Mouse (Mus musculus) CH12.LX (cell line): Measurements from ENCODE around the gene Sarnp. TPM values are rescaled to one million over a fixed set of nuclear protein-coding genes. Genes with fewer than 3 reads are reported as not detected.

Experiments
- DNase-seq: peaks from one replicate; pipeline ENCODE4 v3.0.0-alpha.2; 2013; ENCODE audit errors: extremely low read depth
- H3K27ac ChIP-seq: 2 replicates; pipeline ENCODE4 v1.5.1; 2012; ENCODE audit warnings: low read depth, mild to moderate bottlenecking, control low read depth, moderate library complexity; ENCODE audit not compliant: insufficient read depth
- H3K27me3 ChIP-seq: replicated peaks from 2 replicates; pipeline ENCODE3; 2012; ENCODE audit warnings: inconsistent platforms
- H3K36me3 ChIP-seq, 2 experiments: replicated peaks in 1 of 2; 2 replicates each; pipeline versions ENCODE3 to v1.6.1; 2012; ENCODE audit warnings: inconsistent platforms in 1 of 2, low read length in 1 of 2, mild to moderate bottlenecking in 1 of 2, mixed read lengths in 1 of 2, moderate library complexity in 1 of 2; ENCODE audit not compliant: control insufficient read depth in 1 of 2, insufficient read depth in 1 of 2
- H3K4me1 ChIP-seq, 2 experiments: 2 replicates each; pipeline ENCODE4 v1.6.1; 2012; ENCODE audit warnings: inconsistent platforms in 1 of 2, moderate library complexity in 1 of 2; ENCODE audit not compliant: insufficient read depth in 2 of 2, control insufficient read depth in 1 of 2
- H3K4me2 ChIP-seq: 2 replicates; pipeline ENCODE4 v1.6.1; 2012; ENCODE audit warnings: low read depth, mild to moderate bottlenecking, control low read depth; ENCODE audit not compliant: poor library complexity, insufficient read depth, severe bottlenecking
- H3K4me3 ChIP-seq, 3 experiments: fragments of 150-350 bp in 1 of 3; sonication (generic) in 1 of 3; replicated peaks in 1 of 3; 2 replicates each; pipeline versions ENCODE3 to v1.5.1; 2011 to 2012; ENCODE audit warnings: low read depth in 2 of 3, low read length in 2 of 3, mild to moderate bottlenecking in 2 of 3, moderate library complexity in 2 of 3, control low read depth in 1 of 3, improper control_type of control experiment in 1 of 3, inconsistent platforms in 1 of 3, mixed read lengths in 1 of 3; ENCODE audit not compliant: poor library complexity in 1 of 3
- H3K79me2 ChIP-seq: replicated peaks from 2 replicates; pipeline ENCODE4 v1.6.1; 2012; ENCODE audit warnings: mild to moderate bottlenecking, moderate library complexity; ENCODE audit not compliant: control insufficient read depth, poor library complexity, insufficient read depth, severe bottlenecking; ENCODE audit errors: extremely low read depth
- H3K9ac ChIP-seq: 2 replicates; pipeline ENCODE4 v1.6.1; 2012; ENCODE audit warnings: low read depth, mild to moderate bottlenecking, control low read depth, moderate library complexity; ENCODE audit not compliant: insufficient read depth
- H3K9me3 ChIP-seq: replicated peaks from 2 replicates; pipeline ENCODE3; 2012; ENCODE audit warnings: low read length, inconsistent platforms, mixed read lengths
- CHD2 ChIP-seq: IDR thresholded peaks from 2 replicates; pipeline ENCODE4 v1.6.1; 2011; ENCODE audit warnings: low read length, improper control_type of control experiment
- ELF1 ChIP-seq: IDR thresholded peaks from 2 replicates; pipeline ENCODE4 v1.6.1; 2014; ENCODE audit warnings: low read depth, mild to moderate bottlenecking, inconsistent platforms, low read length, improper control_type of control experiment
- EP300 ChIP-seq: IDR thresholded peaks from 2 replicates; pipeline ENCODE4 v1.6.1; 2011; ENCODE audit warnings: low read length, improper control_type of control experiment
- GABPA ChIP-seq: IDR thresholded peaks from 2 replicates; pipeline ENCODE4 v1.6.1; 2012; ENCODE audit warnings: low read depth, low read length, improper control_type of control experiment, inconsistent platforms; ENCODE audit not compliant: insufficient replicate concordance
- HCFC1 ChIP-seq: IDR thresholded peaks from 2 replicates; pipeline ENCODE4 v1.6.1; 2012; ENCODE audit warnings: low read depth, mild to moderate bottlenecking, inconsistent platforms, low read length, improper control_type of control experiment
- JUN ChIP-seq: IDR thresholded peaks from 2 replicates; pipeline ENCODE4 v1.6.1; 2011; ENCODE audit warnings: low read depth, mild to moderate bottlenecking, low read length, improper control_type of control experiment, moderate library complexity; ENCODE audit not compliant: insufficient read depth
- JUND ChIP-seq: conservative IDR thresholded peaks from 2 replicates; pipeline ENCODE4 v1.6.1; 2011; ENCODE audit warnings: low read depth, low read length, improper control_type of control experiment
- KAT2A ChIP-seq: IDR thresholded peaks from 2 replicates; pipeline ENCODE4 v1.6.1; 2012; ENCODE audit warnings: low read length, improper control_type of control experiment, inconsistent platforms; ENCODE audit not compliant: insufficient replicate concordance
- MAFK ChIP-seq: IDR thresholded peaks from 2 replicates; pipeline ENCODE4 v1.6.1; 2011; ENCODE audit warnings: low read length, improper control_type of control experiment; ENCODE audit not compliant: insufficient replicate concordance
- MAX ChIP-seq: IDR thresholded peaks from 2 replicates; pipeline ENCODE4 v1.6.1; 2011; ENCODE audit warnings: low read length, improper control_type of control experiment
- MEF2A ChIP-seq: IDR thresholded peaks from 2 replicates; pipeline ENCODE4 v1.6.1; 2014; ENCODE audit warnings: low read depth, mild to moderate bottlenecking, inconsistent platforms, low read length, improper control_type of control experiment, borderline replicate concordance
- MXI1 ChIP-seq: IDR thresholded peaks from 2 replicates; pipeline ENCODE4 v1.6.1; 2011; ENCODE audit warnings: mild to moderate bottlenecking, low read depth, low read length, improper control_type of control experiment
- NELFE ChIP-seq: IDR thresholded peaks from 2 replicates; pipeline ENCODE4 v1.6.1; 2011; ENCODE audit warnings: low read depth, low read length, improper control_type of control experiment
- NRF1 ChIP-seq: IDR thresholded peaks from 2 replicates; pipeline ENCODE4 v1.6.1; 2014; ENCODE audit warnings: low read depth, mild to moderate bottlenecking, inconsistent platforms, low read length, improper control_type of control experiment, moderate library complexity
- POLR2AphosphoS2 ChIP-seq: IDR thresholded peaks from 2 replicates; pipeline ENCODE4 v1.6.1; 2011; ENCODE audit warnings: low read depth, low read length, improper control_type of control experiment
- RAD21 ChIP-seq: IDR thresholded peaks from 2 replicates; pipeline ENCODE4 v1.6.1; 2011; ENCODE audit warnings: low read depth, mild to moderate bottlenecking, low read length, improper control_type of control experiment, moderate library complexity
- RCOR1 ChIP-seq: conservative IDR thresholded peaks from 2 replicates; pipeline ENCODE4 v1.6.1; 2012; ENCODE audit warnings: low read depth, mild to moderate bottlenecking, inconsistent platforms, low read length, improper control_type of control experiment
- SIN3A ChIP-seq: IDR thresholded peaks from 2 replicates; pipeline ENCODE4 v1.6.1; 2012; ENCODE audit warnings: low read length, improper control_type of control experiment, inconsistent platforms
- TBP ChIP-seq: conservative IDR thresholded peaks from 2 replicates; pipeline ENCODE4 v1.6.1; 2011; ENCODE audit warnings: low read depth, low read length, improper control_type of control experiment
- USF1 ChIP-seq: IDR thresholded peaks from 2 replicates; pipeline ENCODE4 v1.6.1; 2014; ENCODE audit warnings: low read depth, mild to moderate bottlenecking, inconsistent platforms, low read length, improper control_type of control experiment
- ZC3H11A ChIP-seq: IDR thresholded peaks from 2 replicates; pipeline ENCODE4 v1.6.1; 2012; ENCODE audit warnings: low read depth, mild to moderate bottlenecking, inconsistent platforms, low read length, improper control_type of control experiment
- ZKSCAN1 ChIP-seq: IDR thresholded peaks from 2 replicates; pipeline ENCODE4 v1.6.1; 2012; ENCODE audit warnings: low read depth, inconsistent platforms, low read length, improper control_type of control experiment, borderline replicate concordance
- ZMIZ1 ChIP-seq: IDR thresholded peaks from 2 replicates; pipeline ENCODE4 v1.6.1; 2012; ENCODE audit warnings: low read depth, mild to moderate bottlenecking, inconsistent platforms, low read length, improper control_type of control experiment
- ZNF384 ChIP-seq: IDR thresholded peaks from 2 replicates; pipeline ENCODE4 v1.6.1; 2012; ENCODE audit warnings: low read depth, low read length, improper control_type of control experiment, inconsistent platforms
- dilution Hi-C: fragments of 300-500 bp; cut with MboI; formaldehyde crosslinking; loops from 2 replicates; pipeline ENCODE4 v1.14.3; 2020; ENCODE audit warnings: low sequenced_read_pairs; ENCODE audit not compliant: extremely low pct_unique_long_range_greater_than_20kb, extremely low pct_ligation_motif_present
- in situ Hi-C: fragments of 300-500 bp; cut with MboI; formaldehyde crosslinking; loops from 3 replicates; pipeline ENCODE4 v1.14.3; 2019; ENCODE audit warnings: low sequenced_read_pairs, low pct_ligation_motif_present, low pct_unique_long_range_greater_than_20kb, mixed read lengths
- polyA plus RNA-seq: library from polyadenylated mRNA; unstranded; fragments of >175 nt; gene quantifications from 2 replicates; pipeline ENCODE4 v1.2.1, GENCODE M21; 2012; ENCODE audit warnings: low read depth; ENCODE audit not compliant: insufficient read length
- total RNA-seq, 2 experiments: library from RNA; depleted of rRNA; stranded (reverse); fragments of 300-350 nt in 1 of 2; fragments of >200 nt in 1 of 2; gene quantifications; 2 replicates each; pipeline ENCODE4 v1.2.3; 2012 to 2014

The Sarnp gene
- total and polyA plus RNA-seq, 3 experiments, result 75.4 to 283 (median 170) TPM

DNA sequence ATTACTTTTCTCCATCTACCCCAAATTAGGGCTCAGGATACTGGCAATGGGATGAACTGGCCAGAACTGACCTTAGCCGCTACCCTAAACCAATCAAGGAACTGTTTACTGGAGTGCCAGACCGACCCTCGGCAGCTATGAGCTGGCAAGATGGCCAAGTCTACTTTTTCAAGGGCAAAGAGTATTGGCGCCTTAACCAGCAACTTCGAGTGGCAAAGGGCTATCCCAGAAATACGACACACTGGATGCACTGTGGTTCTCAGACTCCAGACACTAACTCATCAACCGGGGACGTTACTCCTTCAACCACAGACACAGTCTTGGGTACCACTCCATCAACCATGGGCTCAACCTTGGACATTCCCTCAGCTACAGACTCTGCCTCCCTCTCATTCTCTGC, 18.5 kb upstream of the Sarnp start:
- Histone ChIP-seq H3K9ac (no peak overlapping the region), H3K27me3 (no peaks in the 10 kb centered on the region), H3K4me3 (no peak overlapping the region), H3K9me3 (no peaks in the 10 kb centered on the region), H3K4me1 (peaks cover 8 to 30% of the 10 kb centered on the region in 2 experiments; a peak in 3 of 4 replicates), H3K36me3 (peaks cover 0 to 25% of the 10 kb centered on the region in 2 experiments), H3K4me2 (no peak overlapping the region), H3K27ac (no peak overlapping the region), H3K79me2 (no peaks in the 10 kb centered on the region)
- dilution Hi-C loops, result no loop called here
- in situ Hi-C loops, result no loop called here
- no peak for TF ChIP-seq MAFK
- TF ChIP-seq MAX, result no peak
- no peak for DNase-seq

GRCm38 (mm10) chr10:128801981-128802495, 15.1 kb upstream of the Sarnp start:
- TF ChIP-seq ZKSCAN1 (no peak), NRF1 (no peak), JUN (no peak), ZC3H11A (no peak), EP300 (no peak), ELF1 (no peak), MAFK (no peak), NELFE (no peak), RAD21 (no peak)
- no peak overlapping the region for H3K27ac ChIP-seq
- H3K27me3 ChIP-seq, result no peaks in the 10 kb centered on the region
- dilution Hi-C loops, result no loop called here
- H3K4me1 ChIP-seq, result peaks cover 5 to 9% of the 10 kb centered on the region in 2 experiments
- DNase-seq, result no peak
- no peak overlapping the region for H3K4me3 ChIP-seq
- peaks cover 13% of the 10 kb centered on the region for H3K79me2 ChIP-seq
- H3K36me3 ChIP-seq, result peaks cover 0 to 28% of the 10 kb centered on the region in 2 experiments
- in situ Hi-C loops, result no loop called here
- H3K9me3 ChIP-seq, result no peaks in the 10 kb centered on the region
- no peak overlapping the region for H3K9ac ChIP-seq
- no peak overlapping the region for H3K4me2 ChIP-seq

GRCm38 (mm10) chr10:128802956-128803355, 14.2 kb upstream of the Sarnp start:
- Histone ChIP-seq H3K9me3 (no peaks in the 10 kb centered on the region), H3K36me3 (peaks cover 0 to 28% of the 10 kb centered on the region in 2 experiments), H3K27me3 (no peaks in the 10 kb centered on the region), H3K79me2 (peaks cover 22% of the 10 kb centered on the region), H3K9ac (no peak overlapping the region), H3K4me1 (peaks cover 7 to 15% of the 10 kb centered on the region in 2 experiments), H3K27ac (no peak overlapping the region), H3K4me3 (no peak overlapping the region), H3K4me2 (no peak overlapping the region)
- dilution Hi-C loops (no loop called here), in situ Hi-C loops (no loop called here)
- TF ChIP-seq RAD21 (no peak), GABPA (no peak), TBP (no peak), ZMIZ1 (no peak), ZC3H11A (no peak), NELFE (no peak), HCFC1 (no peak), ZNF384 (no peak), MXI1 (no peak), MEF2A (no peak), MAX (no peak), KAT2A (no peak), SIN3A (no peak), NRF1 (no peak), POLR2AphosphoS2 (no peak), CHD2 (no peak), ELF1 (no peak), RCOR1 (no peak), JUND (no peak), USF1 (no peak)
- no peak for DNase-seq
